Mouse (Mus musculus): ENCODE measurements around the gene Srprb. TPM values are rescaled to one million over a fixed set of nuclear protein-coding genes. Genes with fewer than 3 reads are reported as not detected.

Srprb gene
- polyA plus RNA-seq, 1 experiment from 2014 or later = 65.5 TPM

- no peaks in the 10 kb centered on the region for H3K9me3 ChIP-seq
- H3K9ac ChIP-seq = no peak overlapping the region
- H3K36me3 ChIP-seq = no peaks in the 10 kb centered on the region
- WGBS = 87% methylated on average over 5 of the region's 5 CpGs
- no peak overlapping the region for H3K27ac ChIP-seq
- no peak overlapping the region for H3K4me2 ChIP-seq
- H3K27me3 ChIP-seq = no peaks in the 10 kb centered on the region
- peaks cover 5% of the 10 kb centered on the region; the same call in 1 of the 2 replicates for H3K4me1 ChIP-seq
- ATAC-seq (ENCODE audit: insufficient number of reproducible peaks, low FRiP score, low TSS enrichment, low read depth) = no peak
- no peak overlapping the region for H3K4me3 ChIP-seq
Observed at GRCm38 (mm10) chr9:103205786-103206185, 3.8 kb upstream of the Srprb start.

- no peaks in the 10 kb centered on the region for H3K4me1 ChIP-seq
- H3K27ac ChIP-seq = no peak overlapping the region
- no peak overlapping the region for H3K4me3 ChIP-seq
- H3K27me3 ChIP-seq = no peaks in the 10 kb centered on the region
- no peak overlapping the region for H3K9ac ChIP-seq
- no peaks in the 10 kb centered on the region for H3K9me3 ChIP-seq
- peaks cover 57% of the 10 kb centered on the region for H3K36me3 ChIP-seq
- ATAC-seq (ENCODE audit: insufficient number of reproducible peaks, low FRiP score, low TSS enrichment, low read depth) = no peak
- no peak overlapping the region for H3K4me2 ChIP-seq
- WGBS = 88% methylated on average over 4 of the region's 4 CpGs
Observed at GRCm38 (mm10) chr9:103188416-103188815, 13.5 kb downstream of the Srprb start.

GRCm38 (mm10) chr9:103186747-103187146 is 15.2 kb downstream of the Srprb start:
- Histone ChIP-seq H3K4me2 (no peak overlapping the region), H3K27me3 (no peaks in the 10 kb centered on the region), H3K4me3 (no peak overlapping the region), H3K9me3 (no peaks in the 10 kb centered on the region), H3K36me3 (peaks cover 41% of the 10 kb centered on the region), H3K4me1 (no peaks in the 10 kb centered on the region), H3K9ac (no peak overlapping the region), H3K27ac (no peak overlapping the region)
- WGBS = 58% methylated on average over 9 of the region's 9 CpGs
- ATAC-seq (ENCODE audit: insufficient number of reproducible peaks, low FRiP score, low TSS enrichment, low read depth) = no peak

GRCm38 (mm10) chr9:103185946-103186345 is 16.0 kb downstream of the Srprb start:
- H3K9me3 ChIP-seq = no peaks in the 10 kb centered on the region
- ATAC-seq (ENCODE audit: insufficient number of reproducible peaks, low FRiP score, low TSS enrichment, low read depth) = no peak
- H3K4me3 ChIP-seq = no peak overlapping the region
- no peak overlapping the region for H3K4me2 ChIP-seq
- 0 out of 2 replicates have a peak, but pooled peaks cover 3% of the 10 kb centered on the region for H3K4me1 ChIP-seq
- WGBS = 91% methylated on average over 8 of the region's 8 CpGs
- peaks cover 34% of the 10 kb centered on the region for H3K36me3 ChIP-seq
- H3K27ac ChIP-seq = no peak overlapping the region
- no peaks in the 10 kb centered on the region for H3K27me3 ChIP-seq
- H3K9ac ChIP-seq = no peak overlapping the region

GRCm38 (mm10) chr9:103184855-103185254 is 17.1 kb downstream of the Srprb start:
- no peak for ATAC-seq (ENCODE audit: insufficient number of reproducible peaks, low FRiP score, low TSS enrichment, low read depth)
- no peak overlapping the region for H3K4me2 ChIP-seq
- no peaks in the 10 kb centered on the region for H3K27me3 ChIP-seq
- 51% methylated on average over 4 of the region's 4 CpGs for WGBS
- no peak overlapping the region for H3K4me3 ChIP-seq
- H3K36me3 ChIP-seq = peaks cover 23% of the 10 kb centered on the region
- no peak overlapping the region for H3K9ac ChIP-seq
- no peak overlapping the region for H3K27ac ChIP-seq
- peaks cover 14% of the 10 kb centered on the region for H3K4me1 ChIP-seq
- H3K9me3 ChIP-seq = no peaks in the 10 kb centered on the region

GRCm38 (mm10) chr9:103181886-103182285 is 20.1 kb downstream of the Srprb start:
- no peak overlapping the region for H3K4me3 ChIP-seq
- peaks cover 16% of the 10 kb centered on the region for H3K4me1 ChIP-seq
- H3K9ac ChIP-seq = no peak overlapping the region
- H3K36me3 ChIP-seq = no peaks in the 10 kb centered on the region
- no peak overlapping the region for H3K27ac ChIP-seq
- no peak for ATAC-seq (ENCODE audit: insufficient number of reproducible peaks, low FRiP score, low TSS enrichment, low read depth)
- H3K9me3 ChIP-seq = no peaks in the 10 kb centered on the region
- H3K27me3 ChIP-seq = no peaks in the 10 kb centered on the region
- 85% methylated on average over 8 of the region's 8 CpGs for WGBS
- H3K4me2 ChIP-seq = no peak overlapping the region

- Histone ChIP-seq H3K4me3 (peak overlapping the region; percentile 44), H3K4me1 (peaks cover 16% of the 10 kb centered on the region), H3K4me2 (peak overlapping the region; percentile 69), H3K9ac (peak overlapping the region; percentile 44; the same call in 1 of the 2 replicates), H3K36me3 (no peaks in the 10 kb centered on the region), H3K27ac (peak overlapping the region; percentile 82), H3K9me3 (no peaks in the 10 kb centered on the region), H3K27me3 (no peaks in the 10 kb centered on the region)
- 2% methylated on average over 20 of the region's 20 CpGs for WGBS
- ATAC-seq (ENCODE audit: insufficient number of reproducible peaks, low FRiP score, low TSS enrichment, low read depth) = peak; percentile 78
Observed at GRCm38 (mm10) chr9:103180807-103181565, 21.0 kb downstream of the Srprb start.

GRCm38 (mm10) chr9:103180303-103180702 is 21.6 kb downstream of the Srprb start:
- peak overlapping the region; percentile 44 for H3K4me3 ChIP-seq
- WGBS = 42% methylated on average over 3 of the region's 3 CpGs
- ATAC-seq (ENCODE audit: insufficient number of reproducible peaks, low FRiP score, low TSS enrichment, low read depth) = peak; percentile 52; the same call in 1 of the 2 replicates

GRCm38 (mm10) chr9:103175692-103176091 is 26.2 kb downstream of the Srprb start:
- no peaks in the 10 kb centered on the region for H3K36me3 ChIP-seq
- no peak overlapping the region for H3K27ac ChIP-seq
- no peaks in the 10 kb centered on the region for H3K27me3 ChIP-seq
- H3K9me3 ChIP-seq = no peaks in the 10 kb centered on the region
- H3K4me3 ChIP-seq = no peak overlapping the region
- no peak for ATAC-seq (ENCODE audit: insufficient number of reproducible peaks, low FRiP score, low TSS enrichment, low read depth)
- WGBS = 94% methylated on average over 7 of the region's 7 CpGs
- H3K4me2 ChIP-seq = no peak overlapping the region
- H3K4me1 ChIP-seq = peaks cover 10% of the 10 kb centered on the region
- H3K9ac ChIP-seq = no peak overlapping the region

More at GRCm38 (mm10) chr9:103180303-103180702, 21.6 kb downstream of the Srprb start:
- Histone ChIP-seq H3K27me3 (no peaks in the 10 kb centered on the region), H3K4me1 (peaks cover 16% of the 10 kb centered on the region), H3K4me2 (peak overlapping the region; percentile 69), H3K27ac (0 out of 2 replicates have a peak overlapping the region, but pooled peaks have one; percentile 82), H3K9ac (no peak overlapping the region), H3K36me3 (no peaks in the 10 kb centered on the region), H3K9me3 (no peaks in the 10 kb centered on the region)

- no peaks in the 10 kb centered on the region for H3K36me3 ChIP-seq
- H3K9me3 ChIP-seq = no peaks in the 10 kb centered on the region
- no peak for ATAC-seq (ENCODE audit: insufficient number of reproducible peaks, low FRiP score, low TSS enrichment, low read depth)
- no peak overlapping the region for H3K27ac ChIP-seq
- WGBS = 54% methylated on average over 6 of the region's 6 CpGs
- H3K9ac ChIP-seq = no peak overlapping the region
- H3K4me1 ChIP-seq = 0 out of 2 replicates have a peak, but pooled peaks cover 3% of the 10 kb centered on the region
- no peak overlapping the region for H3K4me2 ChIP-seq
- no peak overlapping the region for H3K4me3 ChIP-seq
- no peaks in the 10 kb centered on the region for H3K27me3 ChIP-seq
Observed at GRCm38 (mm10) chr9:103174771-103175519, 27.0 kb downstream of the Srprb start.

GRCm38 (mm10) chr9:103168771-103169170 is 33.2 kb downstream of the Srprb start:
- H3K9ac ChIP-seq = no peak overlapping the region
- H3K4me1 ChIP-seq = no peaks in the 10 kb centered on the region
- no peak overlapping the region for H3K4me2 ChIP-seq
- H3K36me3 ChIP-seq = no peaks in the 10 kb centered on the region
- no peak for ATAC-seq (ENCODE audit: insufficient number of reproducible peaks, low FRiP score, low TSS enrichment, low read depth)
- H3K27me3 ChIP-seq = no peaks in the 10 kb centered on the region
- 42% methylated on average over 7 of the region's 7 CpGs for WGBS
- H3K4me3 ChIP-seq = no peak overlapping the region
- no peaks in the 10 kb centered on the region for H3K9me3 ChIP-seq
- H3K27ac ChIP-seq = no peak overlapping the region

- Histone ChIP-seq H3K9me3 (no peaks in the 10 kb centered on the region), H3K36me3 (no peaks in the 10 kb centered on the region), H3K4me1 (no peaks in the 10 kb centered on the region), H3K27me3 (no peaks in the 10 kb centered on the region), H3K4me2 (no peak overlapping the region), H3K27ac (no peak overlapping the region), H3K9ac (no peak overlapping the region), H3K4me3 (no peak overlapping the region)
- ATAC-seq (ENCODE audit: insufficient number of reproducible peaks, low FRiP score, low TSS enrichment, low read depth) = no peak
- WGBS = 84% methylated on average over 6 of the region's 6 CpGs
Observed at GRCm38 (mm10) chr9:103168046-103168445, 33.9 kb downstream of the Srprb start.
